Mouse (Mus musculus) B cell, adult 67 days (primary cell): Measurements from ENCODE around the gene Minpp1. TPM values are rescaled to one million over a fixed set of nuclear protein-coding genes. Genes with fewer than 3 reads are reported as not detected.

Experiments used
- total RNA-seq, 2 experiments: library from RNA; stranded (reverse); gene quantifications; 4 replicates each; pipeline ENCODE4 v1.2.4; 2023

The Minpp1 gene
- 10 to 100 TPM; 22.0 to 24.5 TPM for total RNA-seq

DNA sequence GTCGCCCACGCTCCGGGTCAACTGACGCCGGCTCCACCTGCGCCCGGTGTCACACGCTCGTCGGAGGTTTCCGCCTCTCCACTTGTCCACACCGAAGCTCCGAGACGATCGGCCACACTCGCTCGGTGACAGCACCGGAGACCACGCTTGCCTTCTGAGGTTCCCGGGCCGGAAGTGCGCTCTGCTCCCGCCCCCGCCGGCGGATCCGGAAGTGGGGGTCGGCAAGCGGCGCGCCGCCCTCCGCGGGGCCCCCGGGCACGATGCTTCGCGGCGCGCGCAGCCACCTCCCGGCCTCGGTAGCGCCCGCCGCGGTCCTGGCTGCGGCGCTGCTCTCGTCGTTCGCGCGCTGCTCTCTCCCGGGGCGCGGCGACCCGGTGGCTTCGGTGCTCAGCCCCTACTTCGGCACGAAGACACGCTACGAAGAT is at the start of gene Minpp1:
Gene Minpp1 (plus strand): TSS at position 89 of the 425 bp plus-strand sequence.

DNA sequence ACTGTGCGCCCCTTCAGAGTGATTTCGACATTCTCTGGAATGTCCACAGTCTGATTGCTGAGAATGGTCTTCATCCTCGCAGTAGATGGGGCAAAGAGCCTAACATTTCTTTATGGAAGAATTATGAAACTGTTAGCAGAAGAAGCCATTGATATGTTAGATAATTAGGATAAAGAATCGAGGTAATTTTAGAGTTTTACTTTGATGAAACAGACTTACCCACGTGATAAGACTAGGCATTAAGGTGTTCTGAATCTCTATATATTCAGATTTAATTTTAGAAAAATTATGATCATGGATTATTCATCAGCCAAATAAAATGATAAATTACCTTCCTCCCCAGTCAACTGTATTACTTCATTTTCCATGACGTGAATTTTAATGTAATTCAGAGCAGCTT is 19.1 kb upstream of the Minpp1 start, which contains the start of gene Rpl9-ps6:
Gene Rpl9-ps6 (minus strand): TSS at position 101 of the 400 bp plus-strand sequence.

Other genes starting within 250 kb of the Minpp1 start
- gene Sgms1, start 96.1 kb upstream of the Minpp1 start, total RNA-seq = 100 to 1,000 TPM; 182 to 210 TPM
- gene Rpl9-ps6, start 19.2 kb upstream of the Minpp1 start, total RNA-seq = 10 to 100 TPM; 70.2 to 71.4 TPM
- gene Papss2, start 110.0 kb downstream of the Minpp1 start, total RNA-seq = under 1 TPM in 1 of 2 experiments, not detected in 1; 0.15 TPM